Mouse (Mus musculus) right cerebral cortex, postnatal 4 days (tissue): ENCODE measurements around the gene Nt5dc3.

ENCODE experiments used
- DNase-seq: peaks from one replicate; pipeline ENCODE4 v3.0.0-alpha.2; 2022

The Nt5dc3 gene

DNA sequence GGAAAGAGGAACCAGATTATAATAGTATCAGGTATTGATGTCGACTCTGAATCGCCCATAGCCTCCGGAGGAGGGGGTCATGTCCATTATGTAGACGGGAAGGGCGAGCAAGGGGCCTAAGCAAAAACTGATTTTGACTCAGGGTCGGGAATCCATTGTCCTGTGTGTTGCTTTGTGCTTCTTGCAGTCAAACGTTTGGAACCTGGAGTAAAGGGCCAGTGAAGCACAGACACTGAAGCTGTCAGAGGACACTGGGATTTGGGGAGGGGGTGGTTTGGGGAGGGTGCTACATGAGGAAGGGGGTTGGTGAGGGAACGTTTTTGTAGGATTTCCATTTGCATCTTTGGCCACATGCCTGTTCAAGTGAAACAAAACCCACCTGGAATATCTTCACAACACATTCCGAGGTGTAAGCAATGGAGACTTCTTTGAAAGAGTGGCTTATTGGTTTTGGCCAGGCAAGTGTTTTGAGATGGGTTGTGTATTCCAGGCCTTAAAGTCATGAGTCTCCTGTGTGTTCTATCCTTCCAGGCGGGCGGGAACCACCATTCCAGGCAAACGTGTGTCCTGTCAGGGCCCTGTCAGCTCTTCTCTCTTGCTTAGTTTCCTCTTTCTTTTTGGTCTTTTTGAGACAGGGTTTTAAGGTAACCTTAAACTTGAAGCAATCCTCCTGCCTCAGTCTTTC lies 1.2 kb downstream of the Nt5dc3 start:
- no peak for DNase-seq

DNA sequence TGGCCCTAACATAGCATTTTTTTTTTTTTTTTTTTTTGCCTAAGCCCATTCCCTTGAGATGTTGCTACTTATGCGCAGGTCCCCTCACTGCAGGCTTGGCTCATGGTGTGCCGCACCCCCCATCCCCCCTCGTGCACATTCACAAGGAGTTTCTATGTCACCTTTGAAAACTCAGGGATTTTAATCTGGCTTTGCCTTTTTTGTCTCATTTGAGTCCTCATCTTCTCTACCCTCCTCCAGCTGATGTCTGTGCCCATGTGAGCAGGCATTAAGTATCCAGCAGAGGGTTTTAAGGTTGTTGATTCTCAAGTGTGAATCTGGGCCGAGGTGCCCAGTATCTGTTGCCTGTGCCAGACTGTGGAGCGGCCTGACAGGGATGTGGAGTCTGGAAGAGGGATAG lies 2.8 kb downstream of the Nt5dc3 start:
- DNase-seq, result no peak

DNA sequence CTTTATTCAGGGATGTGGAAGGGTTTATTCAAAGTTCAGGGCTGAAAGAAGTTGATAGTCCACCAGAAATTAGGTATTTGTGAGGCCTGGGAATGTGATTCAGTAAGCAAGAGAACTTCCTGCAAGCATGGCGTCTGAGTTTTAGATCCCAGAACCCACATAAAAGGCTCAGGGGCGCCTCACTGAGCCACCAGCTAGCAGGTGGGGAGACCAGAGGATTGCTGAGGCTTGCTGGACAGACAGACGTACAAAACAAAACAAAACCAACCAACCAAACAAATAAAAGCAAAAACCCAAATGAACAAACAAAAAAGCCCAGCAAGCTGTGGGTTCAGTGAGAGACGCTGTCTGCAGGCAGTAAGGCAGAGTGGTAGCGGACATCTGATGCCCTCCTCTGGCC lies 3.9 kb downstream of the Nt5dc3 start:
- no peak for DNase-seq

DNA sequence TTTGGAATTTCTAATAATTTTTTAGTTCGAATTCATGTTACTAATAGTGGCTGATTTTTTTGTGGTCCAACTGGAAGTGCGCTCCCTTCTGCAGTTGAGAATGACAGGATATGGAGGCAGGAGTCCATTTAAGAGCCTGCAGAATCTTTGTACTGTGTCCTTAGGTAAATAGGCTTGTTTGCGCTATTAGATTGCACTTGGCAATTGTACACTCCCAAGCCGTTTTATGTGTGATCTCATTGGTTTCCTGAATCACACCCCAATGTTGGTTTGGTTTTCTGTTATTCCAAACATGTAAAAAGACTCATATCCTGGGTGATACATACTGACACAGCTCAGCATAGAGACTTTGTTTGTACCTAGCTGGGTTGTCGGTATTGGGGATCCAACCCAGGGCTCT lies 4.8 kb downstream of the Nt5dc3 start:
- DNase-seq, result no peak

DNA sequence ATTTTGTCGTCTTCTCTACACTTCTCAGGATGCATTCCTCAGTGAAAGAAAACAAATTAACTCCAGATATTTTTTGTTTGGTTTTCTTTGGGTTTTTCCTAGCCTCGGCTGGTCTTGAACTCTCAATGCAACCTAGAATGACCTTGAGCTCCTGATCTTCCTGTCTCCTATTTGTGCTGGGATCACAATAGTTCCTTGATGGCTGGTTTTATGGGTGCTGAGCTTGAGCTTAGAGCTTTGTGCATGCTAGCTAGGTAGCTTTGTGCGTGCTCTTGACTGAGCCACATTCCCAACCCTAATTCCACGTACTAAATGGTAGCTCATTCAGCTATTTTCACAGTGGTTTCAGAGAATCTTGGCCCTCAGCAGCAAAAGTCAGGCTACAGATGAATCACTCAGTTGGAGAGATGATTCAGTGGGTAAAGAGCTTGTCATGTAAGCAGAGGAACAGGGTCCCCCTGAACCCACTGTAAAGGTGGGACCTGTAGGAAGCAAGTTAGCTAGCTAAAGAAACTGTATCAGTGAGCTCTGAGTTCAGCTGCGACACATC lies 5.4 kb downstream of the Nt5dc3 start:
- no peak for DNase-seq

DNA sequence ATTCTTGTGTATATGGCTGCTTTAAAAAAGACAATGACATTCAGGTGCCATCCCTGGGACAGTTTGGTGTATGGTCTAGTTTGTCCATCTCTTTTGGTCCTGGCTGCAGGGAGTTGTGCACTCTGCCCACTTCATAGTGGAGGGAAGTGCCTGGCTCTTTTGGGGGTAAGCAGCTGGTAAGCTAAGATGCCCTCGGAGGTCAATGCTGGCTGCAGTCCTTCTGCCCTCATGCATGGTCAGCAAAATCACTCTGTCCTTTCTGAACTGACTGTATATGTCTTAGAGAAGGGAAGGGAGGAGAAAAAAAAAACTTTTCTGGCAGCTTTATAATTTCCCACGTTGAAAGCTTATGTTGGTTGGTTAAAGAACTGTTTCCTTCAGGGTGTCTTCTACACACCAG lies 6.6 kb downstream of the Nt5dc3 start:
- no peak for DNase-seq

DNA sequence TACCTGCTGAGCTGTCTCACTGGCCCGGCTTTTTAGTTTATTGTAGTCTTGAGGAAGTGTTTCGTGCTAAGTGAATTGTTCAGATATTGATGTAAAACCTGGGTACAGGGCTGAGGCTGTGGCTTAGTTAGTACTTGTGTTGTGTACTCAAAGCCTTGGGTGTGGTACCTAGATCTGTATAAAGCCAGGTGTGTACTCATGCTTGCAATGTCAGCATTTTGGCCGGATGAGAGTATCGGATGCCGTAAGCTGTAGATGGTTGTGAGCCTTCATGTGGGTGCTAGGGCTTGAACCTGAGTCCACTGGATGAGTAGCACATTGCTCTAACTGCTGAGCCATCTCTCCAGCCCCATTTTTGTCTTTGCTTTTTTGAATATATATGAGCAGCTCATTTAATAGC lies 7.3 kb downstream of the Nt5dc3 start:
- no peak for DNase-seq

DNA sequence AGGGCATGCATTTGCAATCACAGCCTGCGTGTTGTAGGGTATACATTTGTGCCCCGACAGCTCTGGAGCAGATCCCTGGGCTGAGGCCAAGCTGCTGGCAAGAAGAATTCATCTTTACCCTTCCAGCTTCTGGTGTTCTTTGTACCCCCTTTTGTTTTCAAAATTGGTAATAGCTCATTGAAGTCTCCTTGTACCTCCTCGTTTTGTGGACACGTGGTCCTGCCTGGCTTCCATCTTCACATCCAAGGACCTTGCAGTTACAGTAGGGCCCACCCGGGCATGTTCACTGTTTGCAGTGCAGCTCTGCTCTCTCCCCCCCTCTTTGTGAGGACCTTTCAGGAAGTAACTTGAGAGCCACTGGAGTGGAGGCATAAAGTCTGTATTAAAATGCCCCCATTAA lies 9.4 kb downstream of the Nt5dc3 start:
- no peak for DNase-seq

DNA sequence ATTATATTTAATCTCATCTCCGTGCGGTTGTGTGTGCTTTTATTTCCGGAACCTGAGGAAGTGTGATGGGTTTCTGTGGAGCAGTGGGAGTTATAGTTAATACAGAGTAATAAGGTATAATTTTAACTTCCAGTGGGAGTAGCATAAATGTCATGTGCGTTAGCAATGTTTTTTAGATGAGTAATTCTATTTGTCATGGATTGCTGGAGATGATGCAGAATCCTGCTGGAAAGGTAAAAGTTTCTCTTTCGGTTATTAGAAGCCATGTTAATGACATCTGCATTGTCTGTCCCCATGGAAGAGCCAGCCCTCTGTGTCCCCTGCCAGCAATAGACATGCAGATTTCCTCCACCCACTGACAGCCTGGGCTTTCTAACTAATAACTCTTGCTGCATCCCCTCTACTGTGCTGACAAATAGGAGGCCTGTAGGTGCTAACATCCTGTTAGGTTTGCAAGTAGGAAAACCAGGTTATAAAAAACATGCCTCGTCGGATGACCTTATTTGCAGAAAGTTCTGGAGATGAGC lies 10.4 kb downstream of the Nt5dc3 start:
- no peak for DNase-seq

DNA sequence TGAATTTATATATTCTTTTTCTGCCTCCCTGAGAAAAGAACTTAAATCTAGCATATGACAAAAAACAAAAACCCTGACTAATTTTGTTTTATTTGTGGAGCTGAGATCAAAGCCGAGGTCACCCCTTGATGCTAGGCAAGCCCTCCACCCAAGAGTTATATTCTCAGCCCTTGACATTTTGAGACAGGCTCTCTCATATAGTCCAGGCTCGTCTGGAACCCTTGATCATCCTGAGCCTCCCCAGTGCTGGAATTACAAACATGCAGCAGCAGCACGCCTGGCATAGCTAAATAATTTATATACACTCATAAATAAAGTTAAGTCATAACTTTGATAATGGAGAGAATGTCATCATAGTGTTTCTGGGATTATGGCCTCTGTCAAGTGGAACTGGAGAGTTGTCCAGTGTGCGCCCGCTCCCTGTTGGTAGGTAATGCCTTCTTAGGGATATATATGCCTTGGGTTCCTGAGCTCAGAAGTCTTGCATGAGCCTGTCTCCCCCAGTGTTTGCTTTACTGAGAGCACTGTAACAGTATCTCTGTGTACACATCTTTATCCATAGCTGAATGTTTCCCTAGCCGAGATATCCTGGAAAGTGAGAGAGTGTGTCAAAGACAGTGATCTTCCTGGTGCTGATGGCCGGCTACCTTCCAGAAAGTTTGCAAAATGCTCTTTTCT lies 12.8 kb downstream of the Nt5dc3 start:
- DNase-seq, result no peak

DNA sequence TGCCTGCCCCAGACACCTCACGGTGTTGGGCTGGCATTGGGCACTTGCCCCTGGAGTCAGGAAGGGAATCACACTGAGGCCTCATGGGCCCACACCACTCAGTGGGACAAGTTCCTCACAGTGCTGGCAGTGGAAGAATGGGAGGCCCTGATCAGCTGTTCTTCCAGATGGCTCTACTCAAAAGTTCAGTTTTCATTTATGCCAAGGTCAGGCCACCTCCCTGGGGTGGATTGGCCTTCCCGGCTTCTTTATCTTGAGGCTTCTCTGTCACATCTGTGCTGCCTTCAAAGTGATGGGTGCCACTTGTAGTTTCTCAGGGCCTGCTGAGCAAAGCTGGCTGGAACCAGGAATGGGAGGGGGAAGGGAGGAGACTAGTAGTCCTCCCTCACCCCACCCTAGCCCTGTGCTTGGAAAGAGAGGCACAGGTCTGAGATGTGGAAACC lies 14.7 kb downstream of the Nt5dc3 start:
- no peak for DNase-seq

DNA sequence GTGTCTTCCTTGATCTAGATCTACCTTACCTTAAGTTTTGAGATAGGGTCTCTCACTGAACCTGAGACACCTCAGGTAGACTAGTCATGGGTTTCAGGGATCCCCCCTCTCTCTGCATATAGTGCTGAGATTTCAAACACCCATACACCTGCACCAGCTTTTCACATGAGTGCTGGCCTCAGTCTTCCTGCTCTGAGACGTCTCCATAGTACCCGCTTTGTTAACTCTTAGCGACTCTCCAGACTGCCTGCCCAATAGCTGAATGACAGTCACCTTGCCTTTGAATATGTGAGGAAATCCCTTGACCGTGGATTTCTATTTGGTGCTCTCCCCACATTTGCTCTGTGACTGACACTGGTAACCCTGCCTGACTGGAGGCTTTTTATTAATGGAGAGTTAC lies 15.4 kb downstream of the Nt5dc3 start:
- DNase-seq, result no peak

DNA sequence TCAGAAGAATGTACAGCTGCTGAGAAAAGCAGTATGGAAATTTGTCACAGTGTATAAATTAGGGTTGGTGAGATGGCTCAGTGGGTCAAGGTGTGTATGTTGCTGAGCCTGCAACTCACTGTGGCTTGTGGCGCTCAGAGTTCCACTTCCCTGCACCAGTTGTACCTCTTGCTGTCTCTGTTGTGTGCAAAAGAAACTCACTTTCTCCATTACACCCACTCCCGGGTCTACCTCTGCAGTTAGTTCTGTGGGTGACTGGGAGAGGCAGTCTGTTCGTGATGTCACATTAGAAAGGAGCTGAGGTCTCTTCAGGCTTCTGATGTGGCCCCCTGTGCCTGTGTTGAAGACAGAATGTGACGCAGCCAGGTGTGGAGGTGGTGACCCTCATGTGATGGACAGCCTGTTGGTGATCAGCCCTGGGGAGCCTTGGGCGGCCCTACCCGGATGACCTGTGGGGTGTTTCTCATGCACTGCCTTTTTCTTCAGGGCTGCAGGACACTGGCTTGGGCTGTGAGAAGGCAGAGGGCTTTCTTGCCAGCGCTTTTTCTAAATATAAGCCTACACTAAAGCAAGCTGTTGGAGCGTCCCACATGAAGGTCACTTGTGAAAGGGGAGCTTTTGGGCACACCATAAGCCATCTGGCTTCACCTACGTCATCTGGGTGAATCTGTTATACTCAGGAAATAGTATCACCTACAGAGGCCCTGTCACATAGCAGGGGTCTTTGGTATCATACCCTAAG lies 16.2 kb downstream of the Nt5dc3 start:
- no peak for DNase-seq

DNA sequence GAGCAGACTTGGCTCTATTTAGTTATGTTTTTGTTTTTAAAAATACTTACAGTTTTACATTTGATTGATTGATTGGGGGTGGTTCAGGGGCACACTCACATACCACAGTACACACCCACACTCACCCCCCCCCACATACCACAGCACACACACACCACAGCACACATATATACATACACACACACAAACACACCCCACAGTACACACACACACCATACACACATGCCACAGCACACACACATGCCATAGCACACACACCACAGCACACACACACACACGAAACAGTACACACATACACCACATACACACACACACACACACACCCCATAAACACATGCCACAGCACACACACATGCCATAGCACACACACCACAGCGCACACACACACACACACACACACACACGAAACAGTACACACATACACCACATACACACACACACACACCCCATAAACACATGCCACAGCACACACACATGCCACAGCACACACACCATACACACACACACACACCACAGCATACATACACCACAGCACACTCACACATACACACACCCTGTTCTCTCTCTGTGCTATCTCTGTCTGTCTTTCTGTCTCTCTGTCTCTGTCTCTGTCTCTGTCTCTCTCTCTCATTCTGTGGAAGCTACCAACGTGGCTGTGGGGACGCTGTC lies 17.4 kb downstream of the Nt5dc3 start:
- no peak for DNase-seq

DNA sequence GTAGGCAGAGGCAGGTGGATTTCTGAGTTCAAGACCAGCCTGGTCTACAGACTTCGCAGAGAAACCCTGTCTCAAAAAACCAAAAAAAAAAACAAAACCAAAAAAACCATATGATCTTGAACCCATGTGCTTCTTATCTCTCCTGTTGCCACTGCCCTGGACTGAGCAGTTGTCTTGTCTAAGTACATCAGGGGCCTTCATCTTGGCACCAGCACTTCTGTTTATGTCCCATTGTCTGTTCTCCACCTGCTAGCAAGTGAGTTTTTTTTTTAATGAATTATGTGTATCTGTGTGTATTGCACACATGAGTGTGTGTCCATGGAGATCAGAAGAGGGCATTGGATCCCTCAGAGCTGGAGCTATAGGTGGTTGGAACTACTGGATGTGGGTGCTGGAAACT lies 28.6 kb downstream of the Nt5dc3 start:
- DNase-seq, result no peak

DNA sequence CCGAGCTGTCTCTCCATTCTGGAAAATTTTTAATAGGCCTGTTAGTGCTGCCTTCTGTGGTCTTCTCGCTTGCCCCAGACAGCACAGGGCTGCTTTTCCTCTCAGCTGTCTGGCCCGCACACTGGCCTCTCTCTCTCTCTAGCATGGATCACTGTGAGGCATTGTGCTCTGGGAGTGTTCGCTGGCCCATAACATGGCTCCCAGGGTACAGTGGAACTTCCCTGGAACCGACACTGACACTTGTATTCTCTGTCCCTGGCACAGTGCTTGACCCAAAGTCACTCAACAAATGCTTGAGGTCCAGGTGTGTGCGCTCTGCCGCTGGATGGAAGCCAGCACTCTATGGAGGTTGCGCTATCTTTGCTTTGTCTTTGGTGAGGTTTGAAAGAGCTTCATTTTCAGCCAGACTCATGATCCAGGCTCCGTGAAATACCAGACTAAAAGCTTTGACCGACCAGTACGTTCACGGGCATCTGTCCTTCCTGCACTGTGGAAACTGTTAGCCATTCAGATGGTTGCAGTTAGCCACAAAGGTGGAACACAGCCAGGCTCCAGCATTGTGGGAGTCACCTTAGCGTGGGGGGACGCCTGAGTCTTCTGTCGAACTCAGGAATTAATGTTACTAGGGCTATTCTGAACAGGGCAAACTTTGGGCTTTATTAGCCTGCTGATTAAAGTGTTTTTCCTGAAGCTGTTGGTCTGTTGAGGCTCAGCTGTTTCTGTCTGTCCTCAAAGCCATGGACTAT lies 29.4 kb downstream of the Nt5dc3 start:
- no peak for DNase-seq

DNA sequence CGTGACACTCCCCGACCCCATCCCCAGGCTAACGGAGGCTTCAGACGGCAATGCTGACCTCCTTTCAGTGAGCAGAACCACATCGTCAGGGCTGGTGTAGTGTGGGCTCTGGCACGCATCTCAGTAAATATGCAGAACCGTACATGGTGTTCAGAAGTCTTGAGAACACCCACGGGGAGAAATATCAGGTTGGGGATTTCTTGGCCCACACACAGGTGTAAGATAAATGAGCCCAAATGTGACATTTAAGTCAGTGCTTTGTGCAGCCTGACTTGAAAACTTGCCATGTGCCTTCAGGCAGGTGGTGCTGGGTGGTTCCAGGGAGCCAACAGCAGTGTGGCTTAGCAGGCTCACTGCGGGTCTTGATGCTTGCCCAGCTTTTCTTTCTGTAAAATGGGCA lies 31.2 kb downstream of the Nt5dc3 start:
- no peak for DNase-seq

DNA sequence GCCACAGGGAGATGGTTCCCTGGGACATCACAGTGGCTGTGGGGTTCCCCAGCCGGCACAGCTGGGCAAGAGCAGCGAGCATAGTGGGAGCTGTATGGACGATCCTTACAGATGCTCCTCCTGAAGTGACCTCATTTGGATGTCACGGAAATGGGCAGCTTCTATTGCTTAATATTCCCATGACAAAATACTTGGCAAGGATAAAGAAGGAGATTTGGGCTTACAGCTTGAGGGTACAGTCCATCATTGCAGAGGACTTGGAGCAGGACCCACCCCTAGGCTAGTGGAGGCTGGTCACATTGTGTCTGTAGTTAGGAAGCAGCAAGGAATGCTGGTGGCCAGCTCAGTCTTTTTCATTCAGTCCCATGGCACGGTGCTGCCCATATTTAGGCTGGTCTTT lies 31.8 kb downstream of the Nt5dc3 start:
- no peak for DNase-seq

DNA sequence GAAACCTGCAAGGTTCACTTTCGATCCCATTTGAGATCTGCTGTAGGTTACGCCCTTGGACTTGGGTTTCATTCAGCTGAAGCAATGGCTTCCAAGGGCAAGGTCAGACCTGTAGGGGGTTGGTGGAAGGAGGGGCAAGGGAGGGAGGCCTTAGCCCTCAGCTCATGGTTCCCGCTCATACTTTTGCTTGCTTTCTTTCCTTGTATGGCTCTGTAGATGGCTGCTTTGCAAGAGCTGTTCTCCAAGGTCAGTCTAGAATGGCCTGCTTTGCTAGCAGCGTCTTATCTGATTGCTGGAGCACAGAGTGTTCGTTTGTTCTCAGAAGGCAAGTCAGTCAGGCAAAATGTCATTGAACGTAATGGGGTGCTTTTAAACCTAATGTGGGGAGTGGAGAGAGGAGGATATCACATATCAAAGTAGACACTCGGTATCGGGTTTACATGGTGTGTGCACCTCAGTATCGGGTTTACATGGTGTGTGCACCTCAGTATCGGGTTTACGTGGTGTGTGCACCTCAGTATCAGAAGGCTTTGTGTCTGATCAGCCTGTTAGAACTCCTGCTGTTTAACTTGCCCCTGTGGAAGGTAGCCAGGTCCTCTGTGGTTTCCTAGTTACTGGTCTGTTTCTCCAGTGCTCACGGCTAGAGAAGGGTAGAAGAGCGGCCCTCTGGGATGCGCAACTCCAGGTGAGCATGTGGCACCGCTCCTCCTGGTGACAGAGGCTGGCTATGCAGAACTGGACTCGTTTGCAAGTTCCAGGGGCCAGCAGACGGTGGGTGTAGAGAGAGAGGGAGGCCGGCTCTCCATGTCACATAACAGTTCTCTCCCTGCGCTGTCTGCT lies 35.7 kb downstream of the Nt5dc3 start:
- DNase-seq, result no peak

DNA sequence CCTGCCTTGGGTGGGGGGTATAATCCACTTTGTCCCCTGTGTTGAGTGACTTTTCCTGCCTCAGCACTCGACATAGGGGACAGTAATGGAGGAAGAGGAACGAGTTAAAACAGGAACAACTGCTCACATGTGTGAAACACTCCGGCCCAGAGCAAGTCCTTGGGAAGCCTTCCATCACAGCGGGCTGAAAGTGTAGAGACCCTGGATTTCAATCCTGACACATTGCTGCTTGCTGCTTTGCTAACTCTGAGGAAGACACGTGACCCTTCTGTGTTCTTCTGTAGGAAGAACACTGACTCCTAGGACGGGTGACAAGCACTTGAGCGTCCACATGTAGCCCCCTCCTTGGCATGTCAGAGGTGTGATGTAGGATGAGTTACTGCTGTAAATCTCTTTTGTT lies 36.3 kb downstream of the Nt5dc3 start:
- no peak for DNase-seq

DNA sequence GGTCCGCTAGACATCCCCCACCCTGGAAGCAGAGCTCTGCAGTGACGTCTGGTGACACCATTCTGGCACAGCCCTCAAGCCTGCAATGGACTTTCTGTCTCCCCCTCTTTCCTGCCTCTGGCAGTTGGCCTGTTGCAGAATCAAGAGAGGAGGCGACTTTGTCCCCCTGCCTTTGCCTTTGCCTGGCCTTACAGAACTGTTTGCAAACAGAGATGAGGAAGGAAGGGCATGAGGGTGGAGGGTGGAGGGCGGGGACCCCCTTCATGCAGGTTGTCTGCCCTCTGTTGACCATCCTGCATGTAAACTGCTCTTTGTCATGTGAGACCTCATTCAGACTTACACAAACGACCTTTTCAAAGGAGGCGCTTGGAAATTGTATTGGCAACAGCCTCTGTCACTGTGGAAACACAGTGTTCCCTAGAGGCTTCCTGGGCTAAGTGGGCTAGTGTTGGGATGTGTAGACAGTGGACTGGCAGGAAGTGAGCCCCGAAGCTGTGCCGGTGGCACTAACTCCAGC lies 40.9 kb downstream of the Nt5dc3 start:
- peak; percentile 16 for DNase-seq
